Mouse (Mus musculus) common myeloid progenitor, adult 5-6 weeks (primary cell): ENCODE measurements around the gene Ssh2. TPM values are rescaled to one million over a fixed set of nuclear protein-coding genes. Genes with fewer than 3 reads are reported as not detected.

Source experiments
- ATAC-seq: replicated peaks from 2 replicates; pipeline ENCODE4 v1.8.0; 2016; ENCODE audit warnings: low read depth, mild to moderate bottlenecking, moderate TSS enrichment, inconsistent platforms; ENCODE audit not compliant: poor library complexity, severe bottlenecking
- total RNA-seq: library from RNA; stranded (forward); fragments of 200-1000, 187-1606 nt; gene quantifications from 2 replicates; pipeline ENCODE4 v1.2.3, GENCODE M21; 2017

Ssh2 gene
- total RNA-seq, 1 experiment from 2014 or later = 38.2 TPM

- ATAC-seq = 0 out of 2 replicates have a peak, but pooled peaks have one; percentile 32
Measured at GRCm38 (mm10) chr11:77321214-77321613, 105.1 kb downstream of the Ssh2 start.

- ATAC-seq = no peak
Measured at GRCm38 (mm10) chr11:77330529-77330928, 114.4 kb downstream of the Ssh2 start.

GRCm38 (mm10) chr11:77347273-77347672 lies 131.2 kb downstream of the Ssh2 start:
- ATAC-seq = no peak

GRCm38 (mm10) chr11:77348142-77348741 lies 132.2 kb downstream of the Ssh2 start:
- peak; percentile 93 for ATAC-seq

- ATAC-seq = peak; percentile 81
Measured at GRCm38 (mm10) chr11:77348985-77349384, 132.9 kb downstream of the Ssh2 start.

GRCm38 (mm10) chr11:77349698-77350097 lies 133.6 kb downstream of the Ssh2 start:
- ATAC-seq = no peak

GRCm38 (mm10) chr11:77355055-77355454 lies 139.0 kb downstream of the Ssh2 start:
- ATAC-seq = no peak

GRCm38 (mm10) chr11:77357839-77358238 lies 141.8 kb downstream of the Ssh2 start:
- ATAC-seq = no peak

GRCm38 (mm10) chr11:77363476-77363875 lies 147.4 kb downstream of the Ssh2 start:
- no peak for ATAC-seq

- ATAC-seq = no peak
Measured at GRCm38 (mm10) chr11:77364376-77364775, 148.3 kb downstream of the Ssh2 start.

- no peak for ATAC-seq
Measured at GRCm38 (mm10) chr11:77365706-77366386, 149.8 kb downstream of the Ssh2 start.

GRCm38 (mm10) chr11:77367541-77368270 lies 151.6 kb downstream of the Ssh2 start:
- no peak for ATAC-seq

GRCm38 (mm10) chr11:77369188-77369840 lies 153.2 kb downstream of the Ssh2 start:
- no peak for ATAC-seq

GRCm38 (mm10) chr11:77369841-77370191 lies 153.7 kb downstream of the Ssh2 start:
- no peak for ATAC-seq

GRCm38 (mm10) chr11:77371088-77371487 lies 155.0 kb downstream of the Ssh2 start:
- ATAC-seq = peak; percentile 61

GRCm38 (mm10) chr11:77371696-77372095 lies 155.6 kb downstream of the Ssh2 start:
- no peak for ATAC-seq

- peak; percentile 62 for ATAC-seq
Measured at GRCm38 (mm10) chr11:77372196-77372904, 156.3 kb downstream of the Ssh2 start.

GRCm38 (mm10) chr11:77378622-77379021 lies 162.5 kb downstream of the Ssh2 start:
- no peak for ATAC-seq

- ATAC-seq = no peak
Measured at GRCm38 (mm10) chr11:77381174-77381573, 165.1 kb downstream of the Ssh2 start.

GRCm38 (mm10) chr11:77384151-77384550 lies 168.1 kb downstream of the Ssh2 start:
- ATAC-seq = no peak
